Mouse (Mus musculus) ES-E14 (cell line): Measurements from ENCODE around the gene Cxcl1.

ENCODE experiments used
- CHD2 ChIP-seq: IDR thresholded peaks from 2 replicates; pipeline ENCODE4 v1.6.1; 2014; ENCODE audit warnings: mild to moderate bottlenecking, low read depth, low read length, inconsistent platforms
- HCFC1 ChIP-seq: IDR thresholded peaks from 2 replicates; pipeline ENCODE4 v1.6.1; 2012; ENCODE audit warnings: low read length, inconsistent platforms, borderline replicate concordance; ENCODE audit not compliant: insufficient read depth
- ZC3H11A ChIP-seq: IDR thresholded peaks from 2 replicates; pipeline ENCODE4 v1.6.1; 2012; ENCODE audit warnings: low read depth, mild to moderate bottlenecking, inconsistent platforms, low read length, borderline replicate concordance
- ZNF384 ChIP-seq: IDR thresholded peaks from 2 replicates; pipeline ENCODE4 v1.6.1; 2012; ENCODE audit warnings: low read depth, low read length, inconsistent platforms

DNA sequence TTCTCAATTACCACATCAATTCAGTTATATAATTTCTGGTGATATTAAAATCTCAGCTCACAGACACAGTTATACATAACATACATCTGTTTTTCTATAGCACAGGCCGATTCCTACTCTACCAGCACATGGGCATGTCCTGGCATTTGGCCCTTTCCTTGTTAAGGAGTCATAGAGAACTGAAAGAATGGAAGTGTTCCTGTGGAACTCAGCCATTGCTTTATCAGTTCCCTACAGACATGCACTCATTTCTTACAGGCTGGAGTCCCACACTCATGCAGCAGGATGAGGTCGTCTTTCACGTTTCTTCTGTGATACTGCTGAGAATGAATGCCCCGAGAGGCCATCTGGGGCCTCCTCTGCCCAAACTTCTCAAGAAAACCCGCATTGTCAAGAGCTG is 33.6 kb upstream of the Cxcl1 start:
- no peak for TF ChIP-seq ZNF384
- no peak for TF ChIP-seq CHD2
- TF ChIP-seq HCFC1, result no peak
- TF ChIP-seq ZC3H11A, result no peak
